Mouse (Mus musculus) embryonic facial prominence, embryonic 14.5 days (tissue): ENCODE measurements at regions not wholly inside any gene's neighbourhood (a gene's known extent, or its start where the extent isn't known, plus 50 kb on each side); places are given as distances from the start of the nearest gene placed in this dataset.

Experiments used
- ATAC-seq: fragments of 200-750 bp; cut with Nextera tagmentation; 2 replicates; pipeline ENCODE4 v1.8.0; 2017; ENCODE audit warnings: low read depth, moderate number of reproducible peaks, moderate TSS enrichment
- DNase-seq: peaks from one replicate; pipeline ENCODE4 v3.0.0-alpha.2; 2015; ENCODE audit warnings: low spot score
- H3K27ac ChIP-seq: fragments of 300-500 bp; sonication (generic); replicated peaks from 2 replicates; pipeline ENCODE4 v1.5.1; 2014; ENCODE audit warnings: low read depth, mild to moderate bottlenecking, low read length, moderate library complexity
- H3K27me3 ChIP-seq: fragments of 300-500 bp; sonication (generic); replicated peaks from 2 replicates; pipeline ENCODE4 v1.6.1; 2014; ENCODE audit warnings: low read length; ENCODE audit not compliant: control insufficient read depth, insufficient read depth
- H3K36me3 ChIP-seq: fragments of 300-500 bp; sonication (generic); 2 replicates; pipeline ENCODE4 v1.6.1; 2014; ENCODE audit warnings: low read length, mixed read lengths; ENCODE audit not compliant: control insufficient read depth, insufficient read depth
- H3K4me1 ChIP-seq: fragments of 300-500 bp; sonication (generic); 2 replicates; pipeline ENCODE4 v1.6.1; 2014; ENCODE audit warnings: antibody characterized with exemption, low read length; ENCODE audit not compliant: control insufficient read depth, insufficient read depth
- H3K4me2 ChIP-seq: fragments of 300-500 bp; sonication (generic); 2 replicates; pipeline ENCODE4 v1.6.1; 2014; ENCODE audit warnings: low read depth, mild to moderate bottlenecking, low read length, moderate library complexity, mixed read lengths
- H3K4me3 ChIP-seq: fragments of 300-500 bp; sonication (generic); 2 replicates; pipeline ENCODE4 v1.5.1; 2014; ENCODE audit warnings: low read depth, mild to moderate bottlenecking, low read length
- H3K9ac ChIP-seq: fragments of 300-500 bp; sonication (generic); 2 replicates; pipeline ENCODE4 v1.6.1; 2014; ENCODE audit warnings: low read depth, mild to moderate bottlenecking, low read length, moderate library complexity, mixed read lengths
- H3K9me3 ChIP-seq: fragments of 300-500 bp; sonication (generic); 2 replicates; pipeline ENCODE4 v1.6.1; 2016; ENCODE audit warnings: low read length; ENCODE audit not compliant: control insufficient read depth
- WGBS: fragments of 180-500 bp; shearing (Covaris S2); extraction: QIAGEN DNeasy Blood & Tissue Kit; methylation state at CpG from one replicate; pipeline ENCODE4 v1.1.7; 2014; 5-methylcytosine and 5-hydroxymethylcytosine counted together

DNA sequence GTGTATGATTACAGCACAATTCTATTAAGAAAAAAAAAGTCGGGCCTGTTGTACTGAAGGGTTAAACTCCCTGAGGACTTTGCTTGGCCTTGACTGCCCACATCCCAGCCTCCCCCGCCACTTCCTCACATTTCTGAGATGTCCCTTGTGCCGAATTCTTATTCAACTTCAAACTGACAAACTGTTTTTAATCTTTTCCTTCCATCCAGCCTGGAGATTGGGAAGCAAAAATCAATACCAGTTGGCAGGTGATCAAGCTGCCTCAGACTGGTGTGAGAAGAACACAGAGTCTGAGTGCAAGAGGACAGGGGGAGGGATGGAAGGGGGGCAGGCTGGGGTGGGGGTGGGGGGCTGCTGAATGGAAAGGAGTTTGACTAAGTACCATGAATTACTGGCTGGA, 354.7 kb upstream of the Pbx1 start:
- ATAC-seq (no peak), DNase-seq (peak; percentile 57)
- H3K27me3 ChIP-seq, result no peaks in the 10 kb centered on the region
- no peaks in the 10 kb centered on the region for H3K4me1 ChIP-seq
- no peak overlapping the region for H3K4me3 ChIP-seq
- no peaks in the 10 kb centered on the region for H3K9me3 ChIP-seq
- WGBS, result 15% methylated on average over 3 of the region's 3 CpGs
- H3K27ac ChIP-seq, result no peak overlapping the region
- no peak overlapping the region for H3K4me2 ChIP-seq
- H3K36me3 ChIP-seq, result no peaks in the 10 kb centered on the region
- no peak overlapping the region for H3K9ac ChIP-seq

- Histone ChIP-seq H3K9me3 (no peaks in the 10 kb centered on the region), H3K27me3 (no peaks in the 10 kb centered on the region), H3K4me3 (no peak overlapping the region), H3K9ac (no peak overlapping the region), H3K4me2 (no peak overlapping the region), H3K27ac (no peak overlapping the region), H3K4me1 (no peaks in the 10 kb centered on the region), H3K36me3 (no peaks in the 10 kb centered on the region)
- no peak for DNase-seq
- no peak for ATAC-seq
These were observed 351.8 kb upstream of the Pbx1 start for GRCm38 (mm10) chr1:168783851-168784250.

GRCm38 (mm10) chr1:168764368-168764895, 332.4 kb upstream of the Pbx1 start:
- H3K4me2 ChIP-seq, result peak overlapping the region; percentile 4; the same call in 1 of the 2 replicates
- peaks cover 5% of the 10 kb centered on the region; the same call in 1 of the 2 replicates for H3K4me1 ChIP-seq
- peak; percentile 72 for ATAC-seq
- 31% methylated on average over 6 of the region's 6 CpGs for WGBS
- no peaks in the 10 kb centered on the region for H3K27me3 ChIP-seq
- no peaks in the 10 kb centered on the region for H3K36me3 ChIP-seq
- DNase-seq, result peak; percentile 84
- no peak overlapping the region for H3K27ac ChIP-seq
- H3K9ac ChIP-seq, result no peak overlapping the region
- H3K4me3 ChIP-seq, result no peak overlapping the region
- H3K9me3 ChIP-seq, result no peaks in the 10 kb centered on the region

DNA sequence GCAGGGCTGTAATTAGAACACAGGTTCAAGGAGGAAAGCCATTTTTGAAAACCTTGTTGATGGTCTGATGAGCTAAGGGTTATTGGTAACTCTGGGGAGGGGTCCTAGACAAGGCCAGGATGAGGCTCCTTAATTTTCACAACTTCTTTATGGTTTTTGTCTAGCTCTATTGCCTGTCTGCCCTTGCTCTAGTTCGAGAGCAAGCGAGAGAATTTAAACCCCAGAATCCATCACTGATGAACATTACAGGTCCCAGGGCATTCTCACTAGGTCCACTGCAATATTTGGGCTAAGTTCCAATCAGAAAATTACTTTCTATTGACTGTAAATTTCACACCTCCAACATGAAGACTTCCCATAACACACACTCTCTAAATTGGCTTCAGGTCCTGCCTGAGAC, 329.0 kb upstream of the Pbx1 start:
- ATAC-seq (no peak), DNase-seq (no peak)
- Histone ChIP-seq H3K36me3 (no peaks in the 10 kb centered on the region), H3K4me1 (peaks cover 5% of the 10 kb centered on the region; the same call in 1 of the 2 replicates), H3K27ac (no peak overlapping the region), H3K4me2 (no peak overlapping the region), H3K27me3 (no peaks in the 10 kb centered on the region), H3K9ac (no peak overlapping the region), H3K9me3 (no peaks in the 10 kb centered on the region), H3K4me3 (no peak overlapping the region)
- WGBS, result 68% methylated on average over 2 of the region's 2 CpGs

DNA sequence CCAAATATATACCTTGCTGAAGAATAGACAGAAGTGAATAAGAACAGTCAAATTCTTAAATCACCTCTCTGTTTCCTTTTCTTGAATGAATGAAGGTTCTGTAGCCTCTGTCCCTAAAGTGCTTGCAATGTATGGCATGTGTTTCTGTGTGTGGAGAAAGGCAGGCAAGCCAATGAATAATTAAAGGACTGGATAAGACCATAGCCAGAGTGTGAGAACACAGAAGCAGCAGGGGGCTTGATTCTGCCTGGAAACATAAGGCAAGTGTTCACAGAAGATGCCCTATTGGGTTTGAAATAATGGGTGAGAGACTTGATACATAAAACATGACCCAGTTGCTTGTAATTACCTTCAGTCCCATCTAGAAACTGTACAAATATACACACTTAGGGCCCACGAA, 328.2 kb upstream of the Pbx1 start:
- H3K4me3 ChIP-seq, result no peak overlapping the region
- DNase-seq (no peak), ATAC-seq (no peak)
- no peaks in the 10 kb centered on the region for H3K27me3 ChIP-seq
- no peak overlapping the region for H3K4me2 ChIP-seq
- no peak overlapping the region for H3K9ac ChIP-seq
- 76% methylated on average over 1 of the region's 1 CpGs for WGBS
- H3K27ac ChIP-seq, result no peak overlapping the region
- no peaks in the 10 kb centered on the region for H3K9me3 ChIP-seq
- H3K4me1 ChIP-seq, result peaks cover 5% of the 10 kb centered on the region; the same call in 1 of the 2 replicates
- no peaks in the 10 kb centered on the region for H3K36me3 ChIP-seq

DNA sequence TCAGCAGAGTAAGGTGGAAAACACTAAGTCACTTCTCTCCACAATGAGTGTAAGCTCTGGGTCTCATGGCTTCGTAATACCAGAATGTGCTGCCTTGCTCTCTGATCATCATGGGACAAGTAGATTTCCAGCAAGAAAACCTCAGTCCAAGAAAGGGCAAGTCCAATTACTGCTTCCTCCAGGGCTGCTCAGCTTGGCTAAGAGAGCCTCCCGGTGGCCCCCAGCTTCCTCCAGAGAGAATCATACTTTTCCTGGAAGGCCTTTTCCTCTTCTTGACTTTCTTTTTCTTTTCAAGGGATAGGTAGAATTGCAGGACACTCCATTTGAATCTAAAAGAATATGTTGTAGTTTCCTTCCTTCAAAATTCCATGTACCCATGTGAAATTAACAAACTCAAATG, 326.8 kb upstream of the Pbx1 start:
- no peak overlapping the region for H3K4me3 ChIP-seq
- no peak overlapping the region for H3K4me2 ChIP-seq
- no peak overlapping the region for H3K9ac ChIP-seq
- no peak overlapping the region for H3K27ac ChIP-seq
- H3K4me1 ChIP-seq, result peaks cover 3% of the 10 kb centered on the region; the same call in 1 of the 2 replicates
- H3K9me3 ChIP-seq, result no peaks in the 10 kb centered on the region
- no peak for DNase-seq
- WGBS, result 58% methylated on average over 2 of the region's 2 CpGs
- no peaks in the 10 kb centered on the region for H3K36me3 ChIP-seq
- H3K27me3 ChIP-seq, result no peaks in the 10 kb centered on the region
- no peak for ATAC-seq

DNA sequence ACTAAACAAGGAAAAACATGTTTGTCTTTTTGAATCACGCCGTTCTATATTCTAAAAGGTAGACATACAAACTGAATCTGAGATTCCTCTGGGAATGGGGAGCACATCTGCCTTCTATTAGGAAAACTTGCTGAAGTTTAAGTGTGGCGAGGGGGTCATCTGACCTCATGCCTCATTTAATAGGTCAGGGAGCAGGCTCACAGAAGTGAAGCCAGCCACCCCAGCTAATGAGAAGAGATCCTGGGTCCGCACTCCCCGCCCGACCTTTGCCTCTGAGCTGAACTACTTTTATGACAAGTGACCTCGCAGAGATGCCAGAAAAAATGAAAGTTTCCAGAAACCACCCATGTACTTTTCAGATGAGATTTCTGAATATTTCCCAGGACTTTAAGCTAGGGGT, 322.1 kb upstream of the Pbx1 start:
- no peak overlapping the region for H3K4me2 ChIP-seq
- DNase-seq, result peak; percentile 35

GRCm38 (mm10) chr1:168743435-168743834, 311.4 kb upstream of the Pbx1 start:
- Histone ChIP-seq H3K36me3 (no peaks in the 10 kb centered on the region), H3K4me3 (no peak overlapping the region), H3K4me1 (no peaks in the 10 kb centered on the region), H3K9me3 (no peaks in the 10 kb centered on the region), H3K4me2 (no peak overlapping the region), H3K9ac (no peak overlapping the region), H3K27ac (no peak overlapping the region), H3K27me3 (no peaks in the 10 kb centered on the region)
- DNase-seq (no peak), ATAC-seq (no peak)
- WGBS, result 59% methylated on average over 1 of the region's 1 CpGs

More for the DNA sequence above, 322.1 kb upstream of the Pbx1 start:
- Histone ChIP-seq H3K9ac (no peak overlapping the region), H3K4me3 (no peak overlapping the region), H3K4me1 (peaks cover 3% of the 10 kb centered on the region; the same call in 1 of the 2 replicates), H3K36me3 (no peaks in the 10 kb centered on the region), H3K27me3 (no peaks in the 10 kb centered on the region), H3K9me3 (no peaks in the 10 kb centered on the region), H3K27ac (no peak overlapping the region)
- 25% methylated on average over 7 of the region's 7 CpGs for WGBS
- ATAC-seq, result no peak

GRCm38 (mm10) chr1:168738005-168738404, 305.9 kb upstream of the Pbx1 start:
- no peak overlapping the region for H3K9ac ChIP-seq
- no peaks in the 10 kb centered on the region for H3K36me3 ChIP-seq
- peak; percentile 50; the same call in 1 of the 2 replicates for ATAC-seq
- H3K4me3 ChIP-seq, result no peak overlapping the region
- H3K27me3 ChIP-seq, result no peaks in the 10 kb centered on the region
- no peak overlapping the region for H3K4me2 ChIP-seq
- no peaks in the 10 kb centered on the region for H3K4me1 ChIP-seq
- no peaks in the 10 kb centered on the region for H3K9me3 ChIP-seq
- WGBS, result 61% methylated on average over 3 of the region's 3 CpGs
- DNase-seq, result peak; percentile 61
- no peak overlapping the region for H3K27ac ChIP-seq
